Mouse (Mus musculus) neural tube, embryonic 11.5 days (tissue): ENCODE data around the gene Gcgr. TPM values are rescaled to one million over a fixed set of nuclear protein-coding genes. Genes with fewer than 3 reads are reported as not detected.
"Not testable (repeated sequence)": the region's sequence is repeated elsewhere in the genome, so short reads cannot be mapped to it uniquely, and the experiment has no call there.

ENCODE experiments used
- ATAC-seq: fragments of 200-750 bp; cut with Nextera tagmentation; 2 replicates; pipeline ENCODE4 v1.8.0; 2017; ENCODE audit warnings: moderate number of reproducible peaks, mild to moderate bottlenecking, moderate TSS enrichment, moderate library complexity; ENCODE audit not compliant: insufficient read depth, low FRiP score, low TSS enrichment
- DNase-seq: peaks from one replicate; pipeline ENCODE4 v3.0.0-alpha.2; 2015; ENCODE audit warnings: low spot score
- H3K27ac ChIP-seq: fragments of 300-500 bp; sonication (generic); 2 replicates; pipeline ENCODE4 v1.5.1; 2014; ENCODE audit warnings: low read depth, mild to moderate bottlenecking, low read length
- H3K27me3 ChIP-seq: fragments of 300-500 bp; sonication (generic); 2 replicates; pipeline ENCODE4 v1.6.1; 2014; ENCODE audit warnings: mild to moderate bottlenecking, low read length, mixed read lengths; ENCODE audit not compliant: control insufficient read depth, insufficient read depth
- H3K36me3 ChIP-seq: fragments of 300-500 bp; sonication (generic); 2 replicates; pipeline ENCODE4 v1.6.1; 2014; ENCODE audit warnings: mild to moderate bottlenecking, low read length, moderate library complexity, mixed read lengths; ENCODE audit not compliant: control insufficient read depth, insufficient read depth
- H3K4me1 ChIP-seq: fragments of 300-500 bp; sonication (generic); 2 replicates; pipeline ENCODE4 v1.6.1; 2014; ENCODE audit warnings: low read length, mixed read lengths; ENCODE audit not compliant: control insufficient read depth, insufficient read depth
- H3K4me2 ChIP-seq: fragments of 300-500 bp; sonication (generic); 2 replicates; pipeline ENCODE4 v1.6.1; 2014; ENCODE audit warnings: low read depth, mild to moderate bottlenecking, moderate library complexity
- H3K4me3 ChIP-seq: fragments of 300-500 bp; sonication (generic); 2 replicates; pipeline ENCODE4 v1.5.1; 2014; ENCODE audit warnings: low read depth, low read length
- H3K9ac ChIP-seq: fragments of 300-500 bp; sonication (generic); 2 replicates; pipeline ENCODE4 v1.6.1; 2014; ENCODE audit warnings: mild to moderate bottlenecking, low read length
- H3K9me3 ChIP-seq: fragments of 300-500 bp; sonication (generic); 2 replicates; pipeline ENCODE4 v1.6.1; 2016; ENCODE audit warnings: low read length; ENCODE audit not compliant: control insufficient read depth
- WGBS: fragments of 180-500 bp; shearing (Covaris S2); extraction: QIAGEN DNeasy Blood & Tissue Kit; methylation state at CpG from one replicate; pipeline ENCODE4 v1.1.7; 2014; 5-methylcytosine and 5-hydroxymethylcytosine counted together
- polyA plus RNA-seq: library from polyadenylated mRNA; unstranded; fragments of >200 nt; fragmentation: Nextera tagmentation; extraction: Ambion mirVana; gene quantifications from 2 replicates; pipeline ENCODE4 v1.2.1, GENCODE M21; 2014

Gene Gcgr
- polyA plus RNA-seq, 1 experiment from 2014 or later: 0.19 TPM

GRCm38 (mm10) chr11:120580190-120580589, 49.7 kb downstream of the Gcgr start:
- no peak overlapping the region for H3K27ac ChIP-seq

DNA sequence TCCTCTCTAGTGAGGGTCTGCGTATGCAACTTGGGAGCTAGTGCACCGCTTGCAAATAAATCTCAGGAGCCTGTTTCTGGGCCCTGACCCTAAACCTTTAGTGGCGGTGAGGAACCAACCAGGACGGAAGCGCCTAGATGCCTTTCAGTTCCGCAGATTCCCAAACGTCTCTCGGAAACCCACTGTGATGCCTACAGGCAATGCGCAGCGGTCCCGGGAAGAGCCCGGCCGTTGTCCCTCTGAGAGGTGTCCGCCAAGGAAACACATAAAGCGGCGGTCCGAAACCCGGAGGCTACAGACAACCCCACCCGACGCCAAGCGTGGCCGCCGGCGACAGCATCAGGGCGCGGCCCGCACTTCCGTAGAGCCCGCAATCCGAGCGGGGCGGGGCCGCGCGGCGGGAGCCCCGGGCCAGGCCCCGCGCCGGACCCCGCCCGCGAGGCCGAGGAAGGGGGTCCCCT, 50.4 kb downstream of the Gcgr start:
- peak overlapping the region; percentile 76 for H3K27ac ChIP-seq
- H3K36me3 ChIP-seq: peaks cover 28% of the 10 kb centered on the region
- H3K9ac ChIP-seq: peak overlapping the region; percentile 71
- no peaks in the 10 kb centered on the region for H3K27me3 ChIP-seq
- H3K4me1 ChIP-seq: peaks cover 7% of the 10 kb centered on the region
- ATAC-seq (peak; percentile 35), DNase-seq (peak; percentile 49)
- WGBS: 1% methylated on average over 32 of the region's 44 CpGs
- peaks cover 3% of the 10 kb centered on the region; the same call in 1 of the 2 replicates for H3K9me3 ChIP-seq
- H3K4me3 ChIP-seq: peak overlapping the region; percentile 98
- H3K4me2 ChIP-seq: peak overlapping the region; percentile 96

More at GRCm38 (mm10) chr11:120580190-120580589, 49.7 kb downstream of the Gcgr start:
- 65% methylated on average over 7 of the region's 7 CpGs for WGBS
- Histone ChIP-seq H3K4me2 (peak overlapping the region; percentile 96), H3K9me3 (peaks cover 3% of the 10 kb centered on the region; the same call in 1 of the 2 replicates), H3K4me3 (peak overlapping the region; percentile 98), H3K4me1 (peaks cover 7% of the 10 kb centered on the region), H3K9ac (peak overlapping the region; percentile 71), H3K36me3 (peaks cover 23% of the 10 kb centered on the region), H3K27me3 (no peaks in the 10 kb centered on the region)
- DNase-seq (no peak), ATAC-seq (no peak; the same call in 1 of the 2 replicates)

GRCm38 (mm10) chr11:120581490-120582267, 51.2 kb downstream of the Gcgr start, which contains the start of gene Arhgdia:
TSS of gene Arhgdia (minus strand) at chr11:120581624.
- Histone ChIP-seq H3K4me3 (peak within 1 kb of the TSS; percentile 98), H3K9ac (peak within 1 kb of the TSS; percentile 71), H3K36me3 (peaks cover 35% of the 10 kb centered on the region), H3K27me3 (no peaks in the 10 kb centered on the region), H3K4me2 (peak within 1 kb of the TSS; percentile 96), H3K4me1 (peaks cover 7% of the 10 kb centered on the region), H3K9me3 (peaks cover 3% of the 10 kb centered on the region; the same call in 1 of the 2 replicates), H3K27ac (peak within 1 kb of the TSS; percentile 76)
- ATAC-seq (peak; percentile 69), DNase-seq (peak; percentile 90)
- whole genome bisulfite sequencing: 7% methylated on average over 56 of the region's 75 CpGs

GRCm38 (mm10) chr11:120582268-120582981, 51.9 kb downstream of the Gcgr start:
- DNase-seq (no peak), ATAC-seq (no peak)
- Histone ChIP-seq H3K4me2 (peak overlapping the region; percentile 96), H3K27ac (peak overlapping the region; percentile 76), H3K4me3 (peak overlapping the region; percentile 98), H3K4me1 (peaks cover 7% of the 10 kb centered on the region), H3K27me3 (no peaks in the 10 kb centered on the region), H3K9ac (peak overlapping the region; percentile 71), H3K36me3 (peaks cover 38% of the 10 kb centered on the region), H3K9me3 (peaks cover 3% of the 10 kb centered on the region; the same call in 1 of the 2 replicates)
- WGBS: 77% methylated on average over 8 of the region's 8 CpGs

DNA sequence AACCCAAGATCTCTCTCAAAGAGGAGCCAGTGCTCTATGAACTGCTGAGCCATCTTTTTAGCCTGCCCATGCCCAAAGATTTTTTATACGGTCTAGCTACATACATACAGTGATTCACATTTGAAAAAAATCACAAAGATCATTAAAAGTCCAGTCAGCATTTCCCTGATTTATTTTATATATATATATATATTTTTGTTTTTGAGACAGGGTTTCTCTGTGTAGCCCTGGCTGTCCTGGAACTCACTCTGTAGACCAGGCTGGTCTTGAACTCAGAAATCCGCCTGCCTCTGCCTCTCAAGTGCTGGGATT, 52.4 kb downstream of the Gcgr start:
- 90% methylated on average over 2 of the region's 2 CpGs for WGBS
- H3K36me3 ChIP-seq: peaks cover 35% of the 10 kb centered on the region
- not testable (repeated sequence) for H3K4me2 ChIP-seq, H3K4me3 ChIP-seq, DNase-seq, H3K27ac ChIP-seq, H3K9me3 ChIP-seq, H3K4me1 ChIP-seq, H3K27me3 ChIP-seq, H3K9ac ChIP-seq, ATAC-seq

GRCm38 (mm10) chr11:120583937-120584336, 53.4 kb downstream of the Gcgr start:
- Histone ChIP-seq H3K9me3 (peaks cover 3% of the 10 kb centered on the region; the same call in 1 of the 2 replicates), H3K4me3 (no peak overlapping the region), H3K27me3 (no peaks in the 10 kb centered on the region), H3K36me3 (peaks cover 28% of the 10 kb centered on the region), H3K9ac (no peak overlapping the region), H3K27ac (no peak overlapping the region), H3K4me2 (no peak overlapping the region), H3K4me1 (peaks cover 7% of the 10 kb centered on the region)
- WGBS: 93% methylated on average over 1 of the region's 1 CpGs
- ATAC-seq (no peak), DNase-seq (no peak)

GRCm38 (mm10) chr11:120588531-120588930, 58.0 kb downstream of the Gcgr start:
- Histone ChIP-seq H3K9ac (no peak overlapping the region), H3K4me2 (no peak overlapping the region), H3K4me1 (no peaks in the 10 kb centered on the region), H3K4me3 (no peak overlapping the region), H3K27me3 (no peaks in the 10 kb centered on the region), H3K27ac (no peak overlapping the region), H3K9me3 (peaks cover 3% of the 10 kb centered on the region; the same call in 1 of the 2 replicates), H3K36me3 (peaks cover 42% of the 10 kb centered on the region)
- WGBS: 97% methylated on average over 6 of the region's 6 CpGs
- ATAC-seq (no peak), DNase-seq (no peak)
